In genomic region chr6:125062511-125062910, GRCm38 (mm10) we compare ENCODE assay signal across 27 mouse cellular contexts. TPM values are rescaled to one million over a fixed set of nuclear protein-coding genes. Genes with fewer than 3 reads are reported as not detected.
DNase-seq lines count a peak whose midpoint lies in the region; ATAC-seq and TF ChIP-seq lines count a peak whose summit lies in the region.
"Had no signal": no experiment of that assay in that cellular context is flagged by ENCODE, and none has a peak within 500 bp of the region (broad histone marks: within the 10 kb centered on the region; RNA-seq: fewer than 3 reads in every experiment).

No protein-coding gene starts in this region.

- no peaks in the 10 kb centered on the region; the same call in 1 of the 2 replicates for H3K4me1 ChIP-seq in hindbrain, embryonic 14.5 days (replicated peaks; ENCODE audit: control insufficient read depth, insufficient read depth, low read length)
- no peaks in the 10 kb centered on the region for H3K4me1 ChIP-seq in hindbrain, embryonic 11.5 days (replicated peaks; ENCODE audit: control insufficient read depth, insufficient read depth, low read length)
- H3K4me1 ChIP-seq in E14TG2a.4 (replicated peaks; ENCODE audit: low read depth, low read length), result peaks cover 62% of the 10 kb centered on the region
- H3K4me1 ChIP-seq in liver, embryonic 11.5 days (replicated peaks; ENCODE audit: control insufficient read depth, insufficient read depth, low read length), result peaks cover 18% of the 10 kb centered on the region
- peaks cover 18% of the 10 kb centered on the region for H3K4me1 ChIP-seq in liver, embryonic 16.5 days (ENCODE audit: control insufficient read depth, low read depth, low read length)
- H3K4me1 ChIP-seq: forebrain, embryonic 15.5 days had no signal

- intact Hi-C loops in heart, postnatal 10 days (cut with DNase I), result no loop called here

- ATAC-seq in hindbrain, embryonic 14.5 days (ENCODE audit: low FRiP score), result 0 out of 2 replicates have a peak, but pooled peaks have one; percentile 21
- ATAC-seq in hindbrain, embryonic 11.5 days (ENCODE audit: low FRiP score), result no peak
- peak; percentile 72 for ATAC-seq in liver, embryonic 11.5 days (replicated peaks; ENCODE audit: low FRiP score)
- ATAC-seq in liver, embryonic 16.5 days (ENCODE audit: low read depth), result peak; percentile 54
- ATAC-seq: forebrain, embryonic 15.5 days; hindbrain, embryonic 16.5 days; intestine, embryonic 15.5 days; midbrain, embryonic 16.5 days had no signal

- no peak for DNase-seq in hindbrain, embryonic 14.5 days (ENCODE audit: low spot score)
- no peak for DNase-seq in hindbrain, embryonic 11.5 days (ENCODE audit: low spot score)
- DNase-seq in liver, embryonic 11.5 days (ENCODE audit: low spot score), result no peak
- DNase-seq in heart, postnatal 10 days, result no peak
- no peak for DNase-seq in gastrocnemius, postnatal 4 days (ENCODE audit: low spot score in 2 of 2)
- DNase-seq: adrenal gland, postnatal 14 days; cerebellum, adult 11 months; cerebellum, adult 9-11 months; heart, adult 2 months; kidney, adult 2 months; lung, embryonic 14.5 days; lung, postnatal 14 days; right cerebral cortex, adult 18-20 months; spleen, adult 18-20 months; thymus, postnatal 14 days had no signal

- 79% methylated on average over 5 of the region's 5 CpGs for WGBS in hindbrain, embryonic 14.5 days
- 88% methylated on average over 5 of the region's 5 CpGs for WGBS in hindbrain, embryonic 11.5 days
- 63% methylated on average over 5 of the region's 5 CpGs for WGBS in liver, embryonic 11.5 days
- 55% methylated on average over 5 of the region's 5 CpGs for WGBS in liver, embryonic 16.5 days (ENCODE audit: insufficient replicate concordance)

- H3K36me3 ChIP-seq in hindbrain, embryonic 14.5 days (replicated peaks; ENCODE audit: control insufficient read depth, insufficient read depth), result no peaks in the 10 kb centered on the region
- no peaks in the 10 kb centered on the region for H3K36me3 ChIP-seq in hindbrain, embryonic 11.5 days (ENCODE audit: control insufficient read depth, insufficient read depth, low read length)
- H3K36me3 ChIP-seq in E14TG2a.4 (ENCODE audit: insufficient read depth, low read length), result no peaks in the 10 kb centered on the region
- H3K36me3 ChIP-seq in liver, embryonic 11.5 days (ENCODE audit: control insufficient read depth, insufficient read depth, low read length), result no peaks in the 10 kb centered on the region
- no peaks in the 10 kb centered on the region for H3K36me3 ChIP-seq in liver, embryonic 16.5 days (ENCODE audit: control insufficient read depth, insufficient read depth)
- H3K36me3 ChIP-seq: forebrain, embryonic 10.5 days; forebrain, embryonic 15.5 days; heart, embryonic 12.5 days; intestine, embryonic 15.5 days; limb, embryonic 13.5 days had no signal

- H3K27me3 ChIP-seq in hindbrain, embryonic 14.5 days (ENCODE audit: control insufficient read depth, insufficient read depth, low read length), result no peaks in the 10 kb centered on the region
- no peaks in the 10 kb centered on the region for H3K27me3 ChIP-seq in hindbrain, embryonic 11.5 days (ENCODE audit: control insufficient read depth, insufficient read depth, low read length)
- H3K27me3 ChIP-seq in E14TG2a.4 (ENCODE audit: insufficient read depth, low read length), result no peaks in the 10 kb centered on the region
- no peaks in the 10 kb centered on the region for H3K27me3 ChIP-seq in liver, embryonic 11.5 days (replicated peaks; ENCODE audit: control insufficient read depth, insufficient read depth, low read length)
- H3K27me3 ChIP-seq in liver, embryonic 16.5 days (ENCODE audit: control insufficient read depth, insufficient read depth, low read depth, low read length), result no peaks in the 10 kb centered on the region
- H3K27me3 ChIP-seq: embryonic facial prominence, embryonic 13.5 days; forebrain, embryonic 15.5 days; intestine, embryonic 15.5 days; limb, embryonic 13.5 days had no signal

- H3K4me2 ChIP-seq in hindbrain, embryonic 14.5 days (replicated peaks), result no peak overlapping the region
- H3K4me2 ChIP-seq in hindbrain, embryonic 11.5 days (replicated peaks; ENCODE audit: low read depth, low read length), result no peak overlapping the region
- H3K4me2 ChIP-seq in liver, embryonic 11.5 days, result peak overlapping the region; percentile 21; the same call in 1 of the 2 replicates
- H3K4me2 ChIP-seq in liver, embryonic 16.5 days (ENCODE audit: low read depth, low read length), result no peak overlapping the region
- H3K4me2 ChIP-seq: embryonic facial prominence, embryonic 13.5 days; forebrain, embryonic 15.5 days; heart, embryonic 12.5 days; intestine, embryonic 15.5 days; limb, embryonic 13.5 days; lung, embryonic 14.5 days; midbrain, embryonic 11.5 days had no signal

- no peak overlapping the region for H3K9ac ChIP-seq in hindbrain, embryonic 14.5 days
- no peak overlapping the region for H3K9ac ChIP-seq in hindbrain, embryonic 11.5 days (ENCODE audit: low read depth, low read length)
- H3K9ac ChIP-seq in liver, embryonic 11.5 days (ENCODE audit: low read depth, low read length), result no peak overlapping the region
- no peak overlapping the region; the same call in 1 of the 2 replicates for H3K9ac ChIP-seq in liver, embryonic 16.5 days (ENCODE audit: low read depth, low read length)
- H3K9ac ChIP-seq: embryonic facial prominence, embryonic 13.5 days; forebrain, embryonic 15.5 days; heart, embryonic 12.5 days; intestine, embryonic 15.5 days; limb, embryonic 13.5 days; lung, embryonic 14.5 days had no signal

- H3K4me3 ChIP-seq in hindbrain, embryonic 14.5 days (replicated peaks; ENCODE audit: low read length), result no peak overlapping the region
- H3K4me3 ChIP-seq in hindbrain, embryonic 11.5 days (ENCODE audit: low read depth, low read length), result no peak overlapping the region
- H3K4me3 ChIP-seq in E14TG2a.4 (replicated peaks; ENCODE audit: low read length), result peak overlapping the region; percentile 4; the same call in 1 of the 2 replicates
- H3K4me3 ChIP-seq in liver, embryonic 11.5 days (ENCODE audit: low read depth, low read length), result no peak overlapping the region
- H3K4me3 ChIP-seq in liver, embryonic 16.5 days (ENCODE audit: low read depth, low read length), result no peak overlapping the region
- H3K4me3 ChIP-seq: embryonic facial prominence, embryonic 13.5 days; forebrain, embryonic 10.5 days; forebrain, embryonic 15.5 days; heart, adult 2 months; heart, embryonic 12.5 days; intestine, embryonic 15.5 days; limb, embryonic 13.5 days had no signal

- H3K9me3 ChIP-seq in hindbrain, embryonic 14.5 days (ENCODE audit: control insufficient read depth, low read length), result no peaks in the 10 kb centered on the region
- H3K9me3 ChIP-seq in hindbrain, embryonic 11.5 days (ENCODE audit: control insufficient read depth, low read length), result no peaks in the 10 kb centered on the region
- H3K9me3 ChIP-seq in E14TG2a.4 (ENCODE audit: low read length), result no peaks in the 10 kb centered on the region
- H3K9me3 ChIP-seq in liver, embryonic 11.5 days (ENCODE audit: control insufficient read depth, low read length), result no peaks in the 10 kb centered on the region
- H3K9me3 ChIP-seq in liver, embryonic 16.5 days (replicated peaks; ENCODE audit: control insufficient read depth, low read length), result no peaks in the 10 kb centered on the region
- H3K9me3 ChIP-seq: embryonic facial prominence, embryonic 13.5 days; forebrain, embryonic 10.5 days; forebrain, embryonic 15.5 days; heart, embryonic 12.5 days; intestine, embryonic 15.5 days; limb, embryonic 13.5 days had no signal

- no peak overlapping the region for H3K27ac ChIP-seq in hindbrain, embryonic 14.5 days
- no peak overlapping the region for H3K27ac ChIP-seq in hindbrain, embryonic 11.5 days (ENCODE audit: low read depth, low read length)
- H3K27ac ChIP-seq in liver, embryonic 11.5 days (ENCODE audit: low read depth, low read length), result no peak overlapping the region
- no peak overlapping the region for H3K27ac ChIP-seq in liver, embryonic 16.5 days (ENCODE audit: low read length)
- H3K27ac ChIP-seq: embryonic facial prominence, embryonic 13.5 days; forebrain, embryonic 10.5 days; forebrain, embryonic 15.5 days; heart, adult 2 months; intestine, embryonic 15.5 days; kidney, postnatal 0 days; limb, embryonic 13.5 days had no signal

- TF ChIP-seq CTCF in E14TG2a.4 (conservative IDR thresholded peaks at IDR 0.05; ENCODE audit: low read length), result no peak

RNA-seq across cellular contexts. Expression of gene Lpar5, which starts 5.2 kb away (rescaled TPM):
- polyA plus RNA-seq in hindbrain, embryonic 14.5 days (2014; fragmentation: Nextera tagmentation; extraction: Ambion mirVana), result 0.50 and 0.51 TPM in 2 replicates
- 0.21 TPM in 1 of 2 replicates, not detected in the other for polyA plus RNA-seq in hindbrain, embryonic 11.5 days (2014; fragmentation: Nextera tagmentation; extraction: Ambion mirVana)
- 2.6 and 3.2 TPM in 2 replicates for polyA plus RNA-seq in liver, embryonic 11.5 days (2014; fragmentation: Nextera tagmentation; extraction: Ambion mirVana)
- 1.4 and 1.5 TPM in 2 replicates for polyA plus RNA-seq in liver, embryonic 16.5 days (2015; fragmentation: Nextera tagmentation; extraction: Ambion mirVana)
- under 1 TPM; 0.37 to 0.53 TPM for total RNA-seq in heart, postnatal 10 days (2021)
- under 1 TPM; 0.20 to 0.31 TPM for total RNA-seq in gastrocnemius, postnatal 4 days (2021)
- polyA plus RNA-seq: midbrain, embryonic 11.5 days had no signal

RNA-seq across cellular contexts. Expression of gene Acrbp, which starts 13.0 kb away (rescaled TPM):
- polyA plus RNA-seq in hindbrain, embryonic 14.5 days (2014; fragmentation: Nextera tagmentation; extraction: Ambion mirVana), result 17.1 and 18.7 TPM in 2 replicates
- polyA plus RNA-seq in hindbrain, embryonic 11.5 days (2014; fragmentation: Nextera tagmentation; extraction: Ambion mirVana), result 10.7 and 12.2 TPM in 2 replicates
- polyA plus RNA-seq in liver, embryonic 11.5 days (2014; fragmentation: Nextera tagmentation; extraction: Ambion mirVana), result 6.0 and 7.4 TPM in 2 replicates
- 2.0 and 4.5 TPM in 2 replicates for polyA plus RNA-seq in liver, embryonic 16.5 days (2015; fragmentation: Nextera tagmentation; extraction: Ambion mirVana)
- total RNA-seq in heart, postnatal 10 days (2021), result 1 to 10 TPM; 2.1 to 2.8 TPM
- total RNA-seq in gastrocnemius, postnatal 4 days (2021), result 1 to 10 TPM; 3.9 to 4.6 TPM

RNA-seq across cellular contexts. Expression of gene Ing4, which starts 23.0 kb away (rescaled TPM):
- 112 and 113 TPM in 2 replicates for polyA plus RNA-seq in hindbrain, embryonic 14.5 days (2014; fragmentation: Nextera tagmentation; extraction: Ambion mirVana)
- polyA plus RNA-seq in hindbrain, embryonic 11.5 days (2014; fragmentation: Nextera tagmentation; extraction: Ambion mirVana), result 120 and 133 TPM in 2 replicates
- polyA plus RNA-seq in liver, embryonic 11.5 days (2014; fragmentation: Nextera tagmentation; extraction: Ambion mirVana), result 60.0 and 63.8 TPM in 2 replicates
- polyA plus RNA-seq in liver, embryonic 16.5 days (2015; fragmentation: Nextera tagmentation; extraction: Ambion mirVana), result 27.6 and 32.4 TPM in 2 replicates
- total RNA-seq in heart, postnatal 10 days (2021), result 10 to 100 TPM; 41.8 to 47.3 TPM
- 10 to 100 TPM; 54.1 to 54.2 TPM for total RNA-seq in gastrocnemius, postnatal 4 days (2021)

RNA-seq across cellular contexts. Expression of gene Chd4, which starts 33.3 kb away (rescaled TPM):
- polyA plus RNA-seq in hindbrain, embryonic 14.5 days (2014; fragmentation: Nextera tagmentation; extraction: Ambion mirVana), result 68.5 and 78.0 TPM in 2 replicates
- polyA plus RNA-seq in hindbrain, embryonic 11.5 days (2014; fragmentation: Nextera tagmentation; extraction: Ambion mirVana), result 105 and 130 TPM in 2 replicates
- polyA plus RNA-seq in liver, embryonic 11.5 days (2014; fragmentation: Nextera tagmentation; extraction: Ambion mirVana), result 62.5 and 71.6 TPM in 2 replicates
- polyA plus RNA-seq in liver, embryonic 16.5 days (2015; fragmentation: Nextera tagmentation; extraction: Ambion mirVana), result 18.2 and 22.9 TPM in 2 replicates
- total RNA-seq in heart, postnatal 10 days (2021), result 100 to 1,000 TPM; 170 to 183 TPM
- total RNA-seq in gastrocnemius, postnatal 4 days (2021), result 100 to 1,000 TPM; 160 to 164 TPM

RNA-seq across cellular contexts. Expression of gene Zfp384, which starts 53.6 kb away (rescaled TPM):
- polyA plus RNA-seq in hindbrain, embryonic 14.5 days (2014; fragmentation: Nextera tagmentation; extraction: Ambion mirVana), result 12.0 and 14.6 TPM in 2 replicates
- polyA plus RNA-seq in hindbrain, embryonic 11.5 days (2014; fragmentation: Nextera tagmentation; extraction: Ambion mirVana), result 8.7 and 16.5 TPM in 2 replicates
- 7.6 and 7.9 TPM in 2 replicates for polyA plus RNA-seq in liver, embryonic 11.5 days (2014; fragmentation: Nextera tagmentation; extraction: Ambion mirVana)
- polyA plus RNA-seq in liver, embryonic 16.5 days (2015; fragmentation: Nextera tagmentation; extraction: Ambion mirVana), result 3.5 and 3.6 TPM in 2 replicates
- 10 to 100 TPM; 27.7 to 29.3 TPM for total RNA-seq in heart, postnatal 10 days (2021)
- 10 to 100 TPM; 28.1 to 32.8 TPM for total RNA-seq in gastrocnemius, postnatal 4 days (2021)
